Mouse (Mus musculus): ENCODE results near the gene Kcns1.

DNA sequence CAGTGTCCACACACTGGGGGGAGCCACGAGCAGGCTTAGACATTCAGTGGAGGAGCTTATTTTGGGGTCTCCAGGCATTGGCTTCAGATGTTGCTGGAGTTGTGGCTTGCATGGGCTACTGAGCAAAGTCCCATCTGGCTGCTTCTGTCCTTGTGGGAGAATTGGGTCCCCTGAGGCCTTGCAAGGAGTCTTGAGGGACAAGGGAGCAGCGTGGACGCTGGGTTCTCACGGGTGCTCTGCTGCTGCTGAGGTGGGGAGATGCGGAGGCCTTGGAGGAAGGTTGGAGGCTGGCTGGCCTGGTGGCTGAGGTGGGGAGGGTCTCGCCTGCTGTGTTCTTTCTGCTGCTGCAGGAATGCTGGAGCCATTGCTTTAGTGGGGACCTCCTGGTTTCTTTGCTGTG is 56.9 kb downstream of the Kcns1 start:
- no peak for TF ChIP-seq CTCF (IDR thresholded peaks at IDR 0.05; ENCODE audit: low read depth)
- TF ChIP-seq EP300 (IDR thresholded peaks at IDR 0.05; ENCODE audit: low read depth) = no peak
